Mouse (Mus musculus) thymus, postnatal 36 days (tissue): ENCODE measurements around the gene Pnkd.
A peak's percentile ranks its signal among the peaks of the same experiment; 100 is the strongest.
"Not testable (repeated sequence)": the region's sequence is repeated elsewhere in the genome, so short reads cannot be mapped to it uniquely, and the experiment has no call there.

ENCODE experiments used
- DNase-seq, 2 experiments: peaks; one replicate each; pipeline ENCODE4 v3.0.0; 2022; ENCODE audit warnings: mixed read lengths in 2 of 2

Gene Pnkd

DNA sequence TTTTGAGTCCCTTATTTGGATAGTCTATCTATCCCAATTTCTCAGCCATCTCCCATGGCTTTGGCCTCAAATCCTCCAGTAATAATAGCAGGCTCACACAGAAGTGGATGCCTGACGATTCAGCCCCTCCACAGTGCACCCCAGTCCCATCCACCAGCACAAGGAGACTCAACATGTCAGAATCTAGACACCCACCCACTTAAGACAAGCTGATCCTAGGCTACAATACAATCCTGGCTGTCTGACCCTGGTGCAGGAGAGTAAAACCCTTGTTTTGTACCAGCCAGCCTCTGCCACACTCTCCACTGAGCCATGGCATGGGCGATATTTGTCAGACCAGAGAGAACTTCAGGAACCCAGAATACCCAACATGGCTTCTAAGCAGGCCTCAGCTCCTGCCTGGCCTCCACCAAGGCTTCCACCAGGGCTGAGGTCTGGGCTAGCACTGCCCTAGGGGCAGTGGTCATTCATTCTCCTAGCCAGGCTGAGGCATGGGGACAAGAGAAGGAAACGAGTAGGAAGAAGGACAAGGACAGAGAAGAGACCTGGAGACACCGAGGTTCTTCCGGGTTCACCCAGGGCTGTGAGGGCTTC lies 13.5 kb downstream of the Pnkd start:
- DNase-seq = no peak

DNA sequence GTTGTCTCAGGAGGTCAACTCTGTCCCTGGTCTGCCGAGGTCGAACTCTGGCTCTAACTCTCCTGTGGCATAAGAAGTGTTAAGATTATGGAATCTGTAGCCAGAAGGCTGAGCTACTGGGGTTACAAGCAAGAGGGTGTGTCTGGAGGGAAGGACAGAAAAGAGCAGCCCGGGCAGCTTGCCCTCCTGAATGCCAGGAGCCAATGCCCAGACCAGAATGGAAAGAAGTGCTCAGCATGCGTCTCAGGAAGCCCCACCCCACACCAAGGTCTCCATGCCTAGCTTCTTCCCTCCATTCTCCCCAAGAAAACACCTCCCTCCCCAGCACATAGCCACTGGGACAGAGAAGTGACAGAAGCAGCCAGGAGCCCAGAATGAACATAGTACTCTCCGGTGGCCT lies 14.3 kb downstream of the Pnkd start:
- no peak for DNase-seq

DNA sequence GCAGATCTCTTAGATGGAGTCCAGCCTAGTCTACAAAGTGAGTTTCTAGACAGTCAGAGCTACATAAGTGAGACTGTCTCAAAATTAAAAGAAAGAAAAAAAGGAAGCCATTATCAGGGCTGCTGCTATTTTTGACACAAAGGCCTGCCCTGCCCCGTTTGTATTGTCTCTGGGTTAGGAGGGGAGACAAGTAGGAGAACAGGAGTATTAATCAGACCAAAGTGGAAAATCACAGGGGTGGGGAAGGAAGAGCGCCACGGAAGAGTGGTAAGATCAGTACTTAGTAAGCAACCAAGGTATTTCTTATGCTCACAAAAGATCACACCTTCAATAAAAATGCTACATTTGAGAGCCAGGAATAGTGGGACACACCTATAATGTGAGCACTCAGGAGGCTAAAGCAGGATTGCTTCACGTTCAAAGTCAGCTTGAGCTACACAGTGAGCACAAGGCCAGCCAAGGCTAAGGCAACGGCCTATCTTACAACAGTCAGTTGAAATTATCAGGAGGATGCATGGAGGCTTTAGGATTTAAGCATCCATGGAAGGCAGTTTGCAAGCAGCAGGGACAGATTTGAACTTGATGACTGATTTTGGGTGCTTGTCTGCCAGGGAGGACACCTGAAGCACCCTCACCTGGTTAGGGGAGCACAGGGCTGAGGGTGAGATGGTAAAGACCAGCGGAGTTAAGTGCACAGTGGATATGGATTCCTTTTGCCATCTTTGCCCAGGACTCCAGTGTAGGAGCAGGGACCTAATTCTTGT lies 15.8 kb downstream of the Pnkd start:
- DNase-seq = no peak

DNA sequence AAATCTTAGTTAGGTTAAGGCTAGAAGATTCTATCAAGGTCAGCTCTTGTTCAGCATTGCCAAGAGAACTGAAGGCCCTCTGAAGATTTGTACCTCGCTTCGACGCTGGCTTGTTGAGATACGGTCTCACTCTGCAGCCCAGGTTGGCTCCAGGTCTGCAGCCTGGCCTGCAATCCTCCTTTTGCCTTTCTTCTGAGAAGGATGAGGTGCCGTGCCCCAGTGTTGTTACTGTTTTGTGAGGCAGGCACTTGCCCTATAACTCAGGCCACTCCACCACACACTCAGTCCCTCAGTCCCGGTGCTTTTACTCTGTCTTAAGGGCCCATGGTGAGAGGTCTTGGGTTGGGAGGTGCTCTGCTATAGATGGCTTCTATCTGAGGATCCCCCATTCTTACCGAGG lies 17.5 kb downstream of the Pnkd start:
- DNase-seq = no peak

DNA sequence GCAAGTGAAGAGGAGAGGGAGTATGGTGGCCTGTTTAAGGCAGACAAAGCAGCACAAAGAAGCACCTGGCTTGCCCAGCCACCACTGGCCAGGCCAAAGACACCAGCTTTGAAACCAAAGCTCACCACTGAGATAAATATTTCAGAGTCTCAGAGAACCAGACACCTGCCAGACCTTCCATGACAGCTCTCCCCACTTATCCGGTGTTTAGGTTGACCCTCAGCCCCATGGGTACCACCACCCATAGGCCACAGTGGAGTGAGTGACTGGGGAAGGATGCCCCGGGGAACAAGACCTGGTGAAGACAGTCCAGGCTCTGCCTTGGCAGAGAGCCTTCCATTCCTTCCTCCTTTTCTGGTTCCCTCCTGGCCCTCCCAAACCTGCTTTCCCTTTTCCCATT lies 18.1 kb downstream of the Pnkd start:
- no peak for DNase-seq

DNA sequence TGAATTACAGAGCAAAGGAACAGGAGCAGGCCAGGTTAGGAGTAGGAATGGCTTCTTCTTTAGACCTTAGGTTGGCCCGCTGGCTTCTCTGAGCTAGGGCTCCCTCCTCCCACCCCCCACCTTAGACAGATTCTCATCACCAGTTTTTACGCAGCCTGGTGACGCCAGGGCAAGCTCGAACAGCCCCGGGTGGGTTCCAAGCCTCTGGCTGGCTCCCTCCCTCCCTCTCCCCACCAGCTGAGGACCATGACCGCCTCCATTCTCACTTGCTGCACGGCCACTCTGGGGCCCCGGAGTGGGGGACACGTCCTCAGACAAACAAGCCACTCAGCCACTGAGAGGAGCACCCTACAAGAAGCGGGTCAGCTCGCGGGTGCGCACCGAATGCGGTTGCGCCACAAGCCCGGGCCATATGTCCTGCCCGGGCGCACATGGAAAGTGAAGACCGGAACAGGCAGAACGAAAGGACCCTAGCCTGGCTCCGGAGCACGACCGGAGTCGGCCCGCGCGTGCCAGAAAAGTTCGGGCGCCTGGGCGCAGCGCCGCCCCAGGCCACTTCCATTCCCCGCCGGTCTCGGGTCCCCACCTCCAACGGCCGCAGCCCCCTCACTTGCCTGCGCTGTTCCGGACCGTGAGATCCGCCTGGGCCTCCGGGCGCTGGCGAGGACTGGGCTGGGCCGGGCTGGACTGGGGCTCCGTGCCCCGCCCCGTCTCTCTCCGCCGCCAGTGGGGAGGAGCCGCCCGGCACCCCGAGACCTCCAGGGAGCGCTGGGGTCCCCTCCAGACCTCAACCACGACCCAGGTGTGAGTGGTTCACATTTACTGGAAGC lies 19.0 kb downstream of the Pnkd start:
- DNase-seq = peak; percentile 26 to 37

DNA sequence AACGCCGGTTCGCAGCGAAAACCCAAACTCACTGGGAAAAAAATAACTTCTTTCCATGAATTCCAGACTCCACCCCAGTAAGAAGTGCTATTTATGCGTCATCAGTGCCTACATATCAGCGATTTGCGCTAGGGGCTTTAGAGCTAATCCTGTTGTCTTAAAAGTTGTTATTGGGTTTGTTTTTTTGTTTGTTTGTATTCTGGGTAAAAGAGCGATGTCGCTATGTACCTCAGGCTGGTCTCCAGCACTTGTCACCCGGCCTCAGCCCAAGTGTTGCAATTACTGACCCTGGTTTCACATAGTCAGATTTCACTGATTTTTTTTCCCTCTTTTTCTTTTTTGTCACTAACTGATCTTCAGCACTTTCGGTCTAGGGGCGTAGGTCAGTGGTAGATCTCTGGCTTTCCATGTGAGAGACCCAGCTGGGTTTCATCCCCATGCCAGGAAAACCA lies 19.6 kb downstream of the Pnkd start:
- no peak for DNase-seq

DNA sequence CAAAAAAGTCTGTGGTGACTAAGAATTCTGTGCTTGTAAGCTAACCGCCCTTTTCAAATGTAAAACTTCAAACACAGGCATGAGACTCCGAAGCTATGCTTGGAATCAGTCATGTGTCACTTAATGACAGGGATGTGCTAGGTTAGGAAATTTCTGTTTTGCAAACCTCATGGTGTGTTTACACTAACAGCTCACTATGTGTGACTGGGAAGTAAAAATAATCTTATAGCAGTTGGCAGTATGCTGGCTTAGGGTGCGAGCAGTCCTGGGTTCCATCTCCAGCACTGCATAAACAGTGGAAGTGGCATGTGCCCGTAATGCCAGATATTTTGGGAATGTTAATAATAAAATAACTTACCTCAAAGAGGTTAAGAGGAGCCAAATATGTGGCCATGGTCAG lies 20.2 kb downstream of the Pnkd start:
- DNase-seq = no peak

DNA sequence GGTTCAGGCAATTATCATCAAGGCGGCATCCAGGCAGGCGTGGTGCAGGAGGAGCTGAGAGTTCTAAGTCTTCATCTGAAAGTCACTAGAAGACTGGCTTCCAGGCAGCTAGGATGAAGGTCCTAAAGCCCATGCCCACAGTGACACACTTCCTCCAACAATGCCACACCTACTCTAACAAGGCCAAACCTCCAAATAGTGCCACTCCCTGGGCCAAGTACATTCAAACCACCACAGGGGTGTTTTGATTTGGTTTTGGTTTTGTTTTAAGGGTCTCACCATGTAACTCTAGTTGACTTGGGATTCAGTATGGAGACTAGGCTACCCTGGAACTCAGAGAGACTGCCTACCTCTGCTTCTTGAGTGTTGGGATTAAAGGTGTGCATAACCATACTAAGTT lies 20.8 kb downstream of the Pnkd start, which contains the start of gene Tmbim1:
Gene Tmbim1 (minus strand): TSS at position 101 of the 400 bp plus-strand sequence.
- no peak for DNase-seq

DNA sequence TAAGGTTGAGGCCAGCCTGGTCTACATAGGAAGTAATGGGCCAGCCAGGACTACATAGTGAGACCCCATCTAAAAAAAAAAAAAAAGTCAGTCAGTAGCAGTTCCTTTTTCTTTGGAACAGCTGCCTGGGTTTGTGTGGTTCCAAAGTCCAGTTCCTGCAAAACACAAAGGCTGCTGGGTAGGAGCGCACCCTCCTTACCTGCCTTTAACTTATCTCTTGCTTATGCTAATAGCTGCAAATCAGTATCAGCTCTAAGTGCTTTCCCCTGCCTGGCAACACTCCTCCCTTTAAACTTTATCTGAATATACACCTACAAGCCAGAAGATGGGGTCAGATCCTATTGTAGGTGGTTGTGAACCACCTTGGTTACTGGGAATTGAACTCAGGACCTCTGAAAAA lies 22.4 kb downstream of the Pnkd start:
- no peak for DNase-seq

DNA sequence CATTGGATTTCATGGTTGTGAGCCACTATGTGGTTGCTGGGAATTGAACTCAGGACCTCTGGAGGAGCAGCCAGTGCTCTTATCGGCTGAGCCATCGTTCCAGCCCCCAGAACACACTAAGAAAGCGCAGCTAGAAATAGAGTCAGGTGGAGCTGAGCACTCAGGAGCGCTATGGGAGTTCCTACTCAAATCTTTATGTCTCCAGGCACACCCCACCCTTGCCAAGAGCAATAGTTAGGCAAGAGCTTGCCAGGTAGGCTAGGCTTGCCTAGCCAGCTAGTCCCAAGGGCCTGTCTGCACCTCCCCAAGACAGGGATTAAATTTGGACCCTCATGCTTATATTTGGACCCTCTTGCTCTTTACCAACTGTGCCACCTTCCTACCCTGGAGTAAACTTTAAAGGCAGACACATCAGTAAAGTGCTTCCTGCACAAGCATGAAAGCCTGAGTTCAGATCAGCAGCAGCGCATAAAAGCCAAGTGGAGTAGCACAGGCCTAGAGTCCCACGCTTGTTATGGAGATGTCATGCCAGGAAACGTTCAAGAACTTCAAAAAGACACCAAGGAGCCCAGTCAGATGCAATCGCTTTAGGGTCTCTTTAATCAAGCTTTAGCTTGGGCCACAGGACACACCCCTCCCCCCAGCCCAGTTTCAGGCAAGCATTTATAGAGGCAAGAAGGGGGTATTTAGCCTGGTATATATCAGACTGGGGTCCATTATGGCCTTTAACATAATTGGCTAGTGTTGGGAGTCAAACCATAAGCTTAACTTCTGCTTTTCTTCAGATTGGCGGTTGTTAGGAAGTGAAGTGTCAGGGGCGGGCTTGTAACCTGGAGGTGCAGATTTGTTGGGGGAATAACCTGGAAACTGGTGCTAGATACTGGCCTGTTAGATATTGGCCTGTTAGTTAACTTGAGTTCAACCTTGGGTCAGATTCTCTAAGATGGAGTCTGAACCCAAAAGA lies 23.6 kb downstream of the Pnkd start:
- no peak for DNase-seq

DNA sequence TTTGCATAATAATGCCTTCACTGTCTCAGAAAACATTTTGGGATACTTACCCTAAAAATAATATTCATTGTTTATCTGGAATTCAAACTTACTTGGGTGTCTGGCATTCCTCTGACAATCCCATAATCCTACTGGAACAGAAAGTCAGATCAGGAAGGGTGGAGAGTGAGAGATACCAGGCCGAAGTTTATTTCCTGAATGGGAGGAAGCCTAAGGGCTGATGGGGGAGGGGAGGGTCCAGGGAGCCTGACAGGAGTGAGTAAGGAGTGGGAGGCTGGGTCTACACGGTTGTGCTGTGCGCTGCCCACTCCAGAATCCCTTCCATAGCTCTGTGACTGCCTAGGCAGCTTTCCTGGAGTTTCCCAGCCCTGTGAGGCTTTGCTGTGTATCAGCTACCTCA lies 25.0 kb downstream of the Pnkd start:
- DNase-seq = no peak

DNA sequence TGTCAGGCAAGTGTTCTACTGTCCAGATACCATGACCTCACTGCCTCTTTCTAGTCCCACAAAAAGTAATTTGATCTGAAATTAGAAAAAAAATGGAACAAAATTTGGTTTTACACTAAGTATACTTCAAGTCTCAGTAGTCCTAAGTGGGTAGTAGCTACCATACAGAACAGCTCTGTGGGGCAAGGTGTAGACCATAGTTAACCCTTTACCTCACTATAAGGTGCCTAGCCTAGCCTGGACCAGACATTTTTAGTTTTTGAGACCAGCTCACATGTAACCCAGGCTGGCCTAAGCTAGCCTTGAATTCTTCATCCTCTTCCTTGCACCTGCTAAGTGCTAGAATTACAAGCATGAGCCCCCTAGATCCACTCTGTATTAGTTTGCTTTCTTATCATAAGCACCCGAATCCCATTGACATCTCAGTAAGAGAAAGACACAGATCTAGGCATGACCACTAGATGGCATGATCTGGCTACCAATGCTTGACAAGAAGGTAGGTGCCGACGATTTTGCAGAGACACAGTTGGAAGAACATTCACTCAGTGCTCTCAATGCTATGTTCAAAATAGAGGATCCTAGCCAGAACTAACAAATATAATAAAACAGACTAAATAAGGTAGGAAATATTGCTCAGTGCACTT lies 28.4 kb downstream of the Pnkd start:
- DNase-seq = peak in 1 of 2 experiments; percentile 34

DNA sequence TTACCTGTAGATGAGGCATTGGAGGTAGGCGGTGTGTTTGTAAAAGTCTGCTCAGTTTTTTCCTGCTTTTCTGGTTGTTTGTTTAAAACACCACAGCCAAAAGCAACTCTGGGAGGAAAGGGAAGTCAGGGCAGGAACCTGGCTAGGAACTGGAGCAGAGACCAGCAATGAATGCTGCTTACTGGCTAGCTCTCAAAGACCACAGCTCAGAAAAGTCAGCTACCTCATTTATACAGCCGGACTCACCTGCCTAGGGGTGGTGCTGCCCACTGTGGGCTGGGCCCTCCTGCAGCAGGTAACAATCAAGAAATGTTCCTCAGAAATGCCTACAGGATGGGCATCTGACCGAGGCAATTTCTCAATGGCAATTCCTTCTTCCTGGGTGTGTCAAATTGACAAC lies 30.1 kb downstream of the Pnkd start:
- DNase-seq = no peak

DNA sequence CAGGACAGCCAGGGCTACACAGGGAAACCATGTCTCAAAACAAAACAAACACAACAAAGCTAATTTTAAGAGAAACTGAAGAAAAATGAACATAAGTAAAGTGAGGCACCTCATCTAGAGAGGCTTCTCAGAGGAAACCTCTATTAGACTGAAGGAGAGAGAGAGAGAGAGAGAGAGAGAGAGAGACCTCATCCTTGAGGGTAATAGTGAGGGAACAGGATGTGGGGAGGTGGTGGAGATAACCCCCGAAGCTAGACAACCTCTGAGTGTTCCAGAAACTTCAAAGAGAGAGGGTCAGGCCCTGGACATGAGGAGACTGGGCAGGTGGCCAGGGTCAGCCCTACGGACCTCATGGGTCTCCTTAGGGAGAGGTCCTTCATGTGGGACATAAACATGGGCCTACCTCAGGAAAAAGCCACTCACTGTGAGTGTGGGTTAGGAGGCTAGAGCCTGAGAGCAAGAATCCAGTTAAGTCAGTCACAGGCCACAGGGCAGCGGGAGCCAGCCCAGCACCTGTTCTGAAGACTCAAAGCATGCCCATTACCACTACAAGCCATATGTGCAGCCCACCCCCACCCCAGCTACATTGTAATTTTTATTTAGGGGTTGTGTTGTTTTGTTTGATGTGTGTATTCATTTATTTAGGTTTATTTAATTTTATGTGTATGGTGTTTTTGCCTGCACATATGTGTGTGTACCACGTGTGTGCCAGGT lies 31.5 kb downstream of the Pnkd start:
- no peak for DNase-seq

DNA sequence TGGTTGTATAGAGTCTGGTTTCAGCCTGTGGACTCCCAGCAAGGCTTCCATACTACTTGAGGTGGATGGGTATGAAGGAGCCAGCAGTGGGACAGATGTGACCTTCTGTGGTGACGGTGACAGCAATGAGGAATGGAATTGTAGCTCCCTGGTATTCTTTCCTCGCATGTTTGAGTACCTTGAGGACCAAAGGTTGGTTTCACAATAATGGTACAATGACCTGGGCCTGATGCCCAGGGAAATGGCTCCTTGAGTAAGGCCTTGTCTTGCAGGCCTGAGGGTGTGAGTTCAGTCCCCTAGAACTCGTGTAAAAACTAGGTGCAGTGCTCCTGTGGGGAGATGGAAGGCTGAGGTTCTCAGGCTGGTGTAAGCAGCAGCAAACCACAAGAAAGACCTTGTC lies 34.0 kb downstream of the Pnkd start:
- no peak for DNase-seq

DNA sequence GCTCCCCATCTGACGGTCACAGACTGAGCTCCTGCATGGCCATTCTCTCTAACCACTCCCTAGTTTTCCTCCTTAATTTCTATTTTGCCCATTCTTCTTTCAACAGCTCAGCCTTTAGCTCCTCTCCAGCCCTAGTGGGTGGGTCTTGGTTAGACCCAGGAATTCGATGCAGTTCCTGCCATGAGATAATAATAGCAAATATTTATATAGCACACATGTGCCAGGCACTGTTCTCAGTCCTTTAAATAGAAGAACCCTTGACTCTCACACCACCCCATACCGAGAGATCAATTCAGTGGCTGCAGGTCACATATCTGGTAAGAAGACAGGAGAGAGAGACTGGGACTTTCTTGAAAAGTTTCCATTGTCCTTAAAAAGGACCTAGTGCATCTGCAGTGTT lies 36.7 kb downstream of the Pnkd start:
- no peak for DNase-seq

DNA sequence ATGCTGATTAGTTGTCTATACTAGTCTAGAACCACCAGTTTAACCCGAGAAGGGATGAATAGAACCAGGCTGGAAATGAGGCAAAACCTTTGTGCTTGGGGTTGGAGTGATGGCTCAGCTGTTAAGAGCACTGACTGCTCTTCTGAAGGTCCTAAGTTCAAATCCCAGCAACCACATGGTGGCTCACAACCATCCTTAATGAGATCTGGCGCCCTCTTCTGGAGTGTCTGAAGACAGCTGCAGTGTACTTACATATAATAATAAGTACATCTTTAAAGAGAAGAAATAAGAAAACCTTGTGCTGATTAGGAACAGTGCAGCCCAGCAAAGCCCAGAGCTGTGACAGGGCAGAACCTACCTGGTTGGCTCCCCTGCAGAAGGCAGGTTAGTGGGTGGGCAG lies 42.2 kb downstream of the Pnkd start:
- DNase-seq = not testable (repeated sequence)

DNA sequence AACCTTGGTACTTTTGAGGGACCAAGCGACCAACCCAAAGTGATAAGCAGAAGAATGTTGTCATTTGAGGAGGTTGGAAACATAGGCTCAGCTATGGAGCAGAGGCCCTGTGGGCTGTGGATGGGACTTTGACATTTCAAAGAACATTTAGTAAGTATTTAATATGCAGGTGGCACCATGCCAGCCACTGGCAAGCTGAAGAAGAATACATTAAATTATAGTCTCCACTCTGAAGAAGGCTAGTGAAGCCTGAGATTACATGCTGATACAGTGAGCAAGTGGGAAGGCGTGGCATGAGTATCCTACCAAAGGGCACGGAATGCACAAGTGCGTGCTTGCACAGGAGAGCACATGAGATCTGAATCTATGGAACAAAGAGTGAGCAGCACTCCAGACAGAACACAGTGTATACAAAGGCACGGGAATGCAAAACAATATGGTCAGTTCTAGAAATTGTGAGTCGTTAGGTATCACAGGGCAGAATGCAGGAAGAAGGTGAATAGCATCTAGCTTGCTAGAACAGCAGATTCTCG lies 45.2 kb downstream of the Pnkd start:
- no peak for DNase-seq

DNA sequence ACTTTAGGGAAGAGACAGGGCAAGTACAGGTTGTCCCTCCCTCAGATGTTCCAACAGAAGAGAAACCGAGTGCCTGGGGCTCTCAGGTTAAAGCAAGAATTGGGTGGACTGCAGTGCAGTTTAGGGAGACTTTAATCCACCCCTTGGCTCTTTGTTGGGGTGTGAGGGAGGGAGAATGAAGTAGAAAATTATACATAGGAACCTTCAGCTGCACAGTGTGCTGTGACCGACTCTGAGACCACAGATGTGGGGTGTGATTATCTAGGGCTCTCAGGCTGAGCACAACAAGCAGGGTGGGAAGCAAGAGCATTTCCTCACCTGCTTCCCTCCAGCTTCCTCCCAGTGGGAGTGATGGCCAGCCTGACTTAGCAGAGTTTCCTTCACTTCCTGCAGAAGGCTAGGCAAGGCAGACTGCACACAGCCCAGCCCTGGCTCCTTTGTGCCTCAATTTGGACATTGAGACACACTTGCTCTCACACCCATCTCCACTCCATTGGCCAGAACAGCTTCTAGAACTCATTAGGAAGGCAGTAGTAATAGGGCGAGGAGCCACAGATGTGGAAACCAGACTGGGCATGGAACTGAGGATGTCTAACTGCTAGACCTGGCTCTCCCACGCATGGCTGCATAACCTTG lies 46.4 kb downstream of the Pnkd start:
- no peak for DNase-seq
